Mouse (Mus musculus) midbrain, postnatal 0 days (tissue): ENCODE results near the gene Nudt7. TPM values are rescaled to one million over a fixed set of nuclear protein-coding genes. Genes with fewer than 3 reads are reported as not detected.

Experiments
- ATAC-seq: fragments of 200-750 bp; cut with Nextera tagmentation; 2 replicates; pipeline ENCODE4 v1.8.0; 2017; ENCODE audit warnings: moderate number of reproducible peaks, mild to moderate bottlenecking, moderate TSS enrichment, moderate library complexity; ENCODE audit not compliant: low FRiP score
- DNase-seq: peaks from one replicate; pipeline ENCODE4 v3.0.0-alpha.2; 2015; ENCODE audit warnings: low spot score
- H3K27ac ChIP-seq: fragments of 300-500 bp; sonication (generic); 2 replicates; pipeline ENCODE4 v1.5.1; 2014; ENCODE audit warnings: low read depth, mild to moderate bottlenecking, low read length, mixed read lengths
- H3K27me3 ChIP-seq: fragments of 300-500 bp; sonication (generic); 2 replicates; pipeline ENCODE4 v1.6.1; 2014; ENCODE audit warnings: low read length, control low read depth, mixed read lengths; ENCODE audit not compliant: insufficient read depth
- H3K36me3 ChIP-seq: fragments of 300-500 bp; sonication (generic); 2 replicates; pipeline ENCODE4 v1.6.1; 2014; ENCODE audit warnings: low read length, control low read depth, mixed read lengths; ENCODE audit not compliant: insufficient read depth
- H3K4me1 ChIP-seq: fragments of 300-500 bp; sonication (generic); 2 replicates; pipeline ENCODE4 v1.6.1; 2014; ENCODE audit warnings: mild to moderate bottlenecking, control low read depth, antibody characterized with exemption, low read length, mixed read lengths; ENCODE audit not compliant: insufficient read depth
- H3K4me2 ChIP-seq: fragments of 300-500 bp; sonication (generic); 2 replicates; pipeline ENCODE4 v1.6.1; 2014; ENCODE audit warnings: low read depth, mild to moderate bottlenecking, low read length, mixed read lengths; ENCODE audit not compliant: poor library complexity, severe bottlenecking
- H3K4me3 ChIP-seq: fragments of 300-500 bp; sonication (generic); 2 replicates; pipeline ENCODE4 v1.5.1; 2014; ENCODE audit warnings: low read depth, mild to moderate bottlenecking, low read length, moderate library complexity
- H3K9ac ChIP-seq: fragments of 300-500 bp; sonication (generic); replicated peaks from 2 replicates; pipeline ENCODE4 v1.6.1; 2014; ENCODE audit warnings: mild to moderate bottlenecking, low read length, moderate library complexity, mixed read lengths; ENCODE audit not compliant: poor library complexity, severe bottlenecking
- H3K9me3 ChIP-seq: fragments of 300-500 bp; sonication (generic); 2 replicates; pipeline ENCODE4 v1.6.1; 2016; ENCODE audit warnings: low read length, control low read depth
- CTCF ChIP-seq: IDR thresholded peaks from 2 replicates; pipeline ENCODE4 v1.5.1; 2016; ENCODE audit warnings: antibody characterized with exemption, mild to moderate bottlenecking
- WGBS: fragments of 180-500 bp; shearing (Covaris S2); extraction: QIAGEN DNeasy Blood & Tissue Kit; methylation state at CpG from one replicate; pipeline ENCODE4 v1.1.7; 2014; 5-methylcytosine and 5-hydroxymethylcytosine counted together
- polyA plus RNA-seq: library from polyadenylated mRNA; unstranded; fragments of >200 nt; fragmentation: Nextera tagmentation; extraction: Ambion mirVana; gene quantifications from 2 replicates; pipeline ENCODE4 v1.2.1, GENCODE M21; 2015
- total RNA-seq: library from RNA; depleted of rRNA; stranded (reverse); fragments of >200 nt; gene quantifications from 2 replicates; pipeline ENCODE4 v1.2.3, GENCODE M21; 2014

Gene Nudt7
- total and polyA plus RNA-seq, 2 experiments from 2014 or later = 0.71 to 3.5 TPM

DNA sequence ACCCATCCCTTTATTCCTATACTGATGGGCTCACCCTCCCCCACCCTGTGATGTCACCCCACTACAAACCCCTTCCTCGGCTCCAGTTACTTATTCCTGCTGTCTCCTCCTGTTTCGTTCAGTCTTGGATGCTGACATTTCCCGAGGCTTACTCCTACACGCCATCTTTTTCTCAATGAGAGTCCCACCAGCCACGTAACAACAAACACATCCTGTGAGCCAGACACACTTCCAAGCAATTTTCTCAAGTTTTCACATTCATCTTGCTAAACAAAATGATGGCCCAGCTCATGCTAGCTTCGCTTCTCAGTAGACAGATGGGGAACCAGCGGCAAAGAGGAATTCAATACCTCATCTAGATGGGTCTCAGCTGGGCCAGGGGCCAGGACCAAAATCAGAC lies 30.0 kb upstream of the Nudt7 start:
- DNase-seq (no peak), ATAC-seq (no peak)
- no peak for TF ChIP-seq CTCF
- Histone ChIP-seq H3K4me2 (no peak overlapping the region), H3K9ac (no peak overlapping the region), H3K27ac (no peak overlapping the region), H3K4me3 (no peak overlapping the region), H3K9me3 (no peaks in the 10 kb centered on the region), H3K36me3 (no peaks in the 10 kb centered on the region), H3K4me1 (no peaks in the 10 kb centered on the region), H3K27me3 (no peaks in the 10 kb centered on the region)
- WGBS = 89% methylated on average over 7 of the region's 7 CpGs

DNA sequence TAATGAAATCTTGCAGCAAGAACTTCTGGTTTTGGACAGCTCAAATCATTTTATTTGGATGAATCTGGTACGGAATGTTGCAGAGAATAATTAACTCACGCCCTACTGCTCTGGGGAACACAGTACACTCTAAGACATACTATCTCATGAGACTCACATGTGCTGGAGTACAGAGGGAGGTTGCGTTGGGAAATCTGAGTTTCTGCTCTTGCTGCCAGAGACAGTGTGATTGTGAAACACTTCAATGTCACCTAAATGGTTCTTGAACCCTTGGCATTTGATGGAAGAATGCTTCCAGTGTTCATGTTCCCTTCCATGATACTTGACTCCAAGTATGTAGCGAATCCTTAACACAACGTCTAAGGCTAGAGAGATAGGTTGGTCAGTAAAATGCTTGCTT lies 27.4 kb upstream of the Nudt7 start:
- Histone ChIP-seq H3K4me2 (no peak overlapping the region), H3K4me1 (peaks cover 13% of the 10 kb centered on the region; the same call in 1 of the 2 replicates), H3K9me3 (no peaks in the 10 kb centered on the region), H3K27ac (no peak overlapping the region), H3K4me3 (no peak overlapping the region), H3K27me3 (no peaks in the 10 kb centered on the region), H3K36me3 (no peaks in the 10 kb centered on the region), H3K9ac (no peak overlapping the region)
- DNase-seq (no peak), ATAC-seq (no peak)
- 74% methylated on average over 5 of the region's 5 CpGs for whole genome bisulfite sequencing
- no peak for TF ChIP-seq CTCF

DNA sequence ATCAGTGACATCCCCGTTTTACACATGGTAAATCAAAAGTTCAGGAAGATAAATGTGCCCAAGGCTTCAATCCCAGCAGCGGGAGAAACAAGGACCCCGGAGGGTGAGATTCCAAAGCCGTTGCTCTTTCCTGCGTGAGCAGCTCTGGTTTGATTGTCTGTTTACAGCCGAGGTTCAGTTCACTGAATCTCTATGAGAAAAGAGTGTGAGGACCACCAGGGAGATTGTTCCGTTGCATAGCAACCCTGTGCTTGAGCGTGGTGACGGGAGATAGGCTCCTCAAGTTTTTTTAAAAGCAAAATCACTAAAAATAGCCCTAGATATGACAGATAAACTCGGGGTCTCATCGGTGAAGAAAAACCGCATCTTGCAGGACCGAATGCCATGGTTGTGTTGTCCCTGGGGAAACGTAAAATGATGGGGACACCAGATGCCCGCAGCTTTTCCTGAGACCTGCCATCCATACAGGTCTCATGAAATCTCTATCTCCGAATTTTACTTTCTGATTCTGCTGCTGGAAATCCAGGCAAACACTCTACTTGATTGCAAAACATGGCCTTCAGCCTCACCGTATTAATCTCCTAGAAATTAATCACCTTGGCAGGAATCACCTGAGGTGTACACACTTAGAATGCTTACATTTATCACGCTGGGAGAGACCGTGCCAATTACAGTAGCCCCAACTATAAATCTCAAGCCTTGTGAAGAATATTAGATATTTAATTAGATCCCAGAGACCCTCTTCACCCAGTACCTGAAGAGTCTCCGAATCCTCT lies 23.8 kb upstream of the Nudt7 start:
- Histone ChIP-seq H3K27ac (peak overlapping the region; percentile 70), H3K4me3 (no peak overlapping the region), H3K36me3 (no peaks in the 10 kb centered on the region), H3K9me3 (no peaks in the 10 kb centered on the region), H3K4me1 (peaks cover 13% of the 10 kb centered on the region; the same call in 1 of the 2 replicates), H3K9ac (no peak overlapping the region), H3K27me3 (no peaks in the 10 kb centered on the region), H3K4me2 (peak overlapping the region; percentile 37)
- no peak for TF ChIP-seq CTCF
- no peak for ATAC-seq
- 32% methylated on average over 20 of the region's 20 CpGs for WGBS
- peak; percentile 80 for DNase-seq

DNA sequence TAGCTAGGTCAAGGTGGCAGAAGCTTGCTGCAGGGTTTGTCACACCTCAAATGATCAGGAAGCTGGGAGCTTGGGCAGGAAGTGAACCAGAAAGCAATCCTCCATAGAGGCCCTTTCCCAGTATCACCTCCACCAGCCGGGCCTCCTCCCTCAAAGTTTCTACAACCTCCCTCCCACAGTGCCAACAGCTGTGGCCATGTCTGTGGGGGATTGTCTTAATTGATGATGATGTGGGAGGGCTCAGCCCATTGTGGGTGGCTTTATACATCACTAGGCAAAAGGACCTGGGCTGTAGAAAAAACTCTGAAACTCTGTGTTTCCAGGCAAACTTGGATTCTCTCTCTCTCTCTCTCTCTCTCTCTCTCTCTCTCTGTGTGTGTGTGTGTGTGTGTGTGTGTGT lies 18.3 kb upstream of the Nudt7 start:
- DNase-seq (no peak), ATAC-seq (no peak)
- H3K4me3 ChIP-seq = no peak overlapping the region
- no peaks in the 10 kb centered on the region for H3K9me3 ChIP-seq
- no peak overlapping the region for H3K9ac ChIP-seq
- H3K4me1 ChIP-seq = peaks cover 4% of the 10 kb centered on the region; the same call in 1 of the 2 replicates
- TF ChIP-seq CTCF = no peak
- no peaks in the 10 kb centered on the region for H3K27me3 ChIP-seq
- H3K4me2 ChIP-seq = no peak overlapping the region
- H3K27ac ChIP-seq = no peak overlapping the region
- 47% methylated on average over 1 of the region's 1 CpGs for WGBS
- H3K36me3 ChIP-seq = no peaks in the 10 kb centered on the region

DNA sequence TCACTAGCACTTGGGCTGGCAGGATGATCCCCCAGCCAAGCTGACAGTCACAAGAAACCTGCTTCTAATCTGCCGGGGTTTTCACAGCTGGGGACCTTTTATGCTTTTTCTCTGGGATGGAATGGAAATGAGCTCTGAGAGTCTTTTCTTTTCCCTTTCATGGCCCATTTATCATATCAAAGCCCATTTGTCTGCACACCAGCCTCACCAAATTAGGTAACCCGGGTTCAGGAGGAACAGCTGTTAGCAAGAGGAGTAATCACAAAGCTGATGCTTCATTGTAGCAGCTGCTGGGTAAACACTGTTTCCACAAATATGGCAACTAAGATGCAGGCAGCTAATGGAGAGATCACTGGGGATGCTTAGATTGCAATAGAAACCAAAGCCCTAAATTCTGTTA lies 17.3 kb upstream of the Nudt7 start:
- no peak for TF ChIP-seq CTCF

DNA sequence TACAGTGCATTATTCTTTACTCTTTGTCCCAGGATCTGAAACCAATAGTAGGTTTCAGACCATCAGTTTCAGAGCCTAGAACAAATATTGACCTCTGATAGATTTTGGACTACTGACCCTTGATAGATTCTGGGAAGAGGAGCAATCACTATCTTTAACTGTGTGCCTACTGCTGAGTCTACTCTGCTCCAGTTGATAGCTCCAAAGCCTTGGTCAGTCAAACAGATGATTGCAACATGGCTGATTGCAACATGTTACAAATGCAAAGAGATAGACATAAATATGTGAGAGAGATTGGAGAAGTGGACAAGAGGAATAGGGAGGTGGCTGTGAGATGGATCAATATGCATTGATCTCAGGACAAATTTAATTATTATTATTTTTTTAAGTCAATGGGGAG lies 15.9 kb upstream of the Nudt7 start:
- ATAC-seq = no peak
- H3K36me3 ChIP-seq = no peaks in the 10 kb centered on the region
- TF ChIP-seq CTCF = no peak
- no peak overlapping the region for H3K4me2 ChIP-seq
- no peaks in the 10 kb centered on the region for H3K27me3 ChIP-seq
- peaks cover 2% of the 10 kb centered on the region; the same call in 1 of the 2 replicates for H3K4me1 ChIP-seq
- no peak for DNase-seq
- no peak overlapping the region for H3K4me3 ChIP-seq
- no peaks in the 10 kb centered on the region for H3K9me3 ChIP-seq
- H3K9ac ChIP-seq = no peak overlapping the region
- no peak overlapping the region for H3K27ac ChIP-seq

More for the DNA sequence above, 17.3 kb upstream of the Nudt7 start:
- Histone ChIP-seq H3K36me3 (no peaks in the 10 kb centered on the region), H3K4me3 (no peak overlapping the region), H3K9me3 (no peaks in the 10 kb centered on the region), H3K9ac (0 out of 2 replicates have a peak overlapping the region, but pooled peaks have one; percentile 3), H3K27me3 (no peaks in the 10 kb centered on the region), H3K4me1 (peaks cover 2% of the 10 kb centered on the region; the same call in 1 of the 2 replicates), H3K4me2 (no peak overlapping the region), H3K27ac (no peak overlapping the region)
- peak; percentile 48 for DNase-seq
- no peak for ATAC-seq
- WGBS = 3% methylated on average over 2 of the region's 2 CpGs
